Mouse (Mus musculus): Measurements from ENCODE around the gene Irgm1. TPM values are rescaled to one million over a fixed set of nuclear protein-coding genes. Genes with fewer than 3 reads are reported as not detected.
"Not testable (repeated sequence)": the region's sequence is repeated elsewhere in the genome, so short reads cannot be mapped to it uniquely, and the experiment has no call there.

Gene Irgm1
- polyA plus RNA-seq, 1 experiment from 2014 or later: 7.6 TPM

DNA sequence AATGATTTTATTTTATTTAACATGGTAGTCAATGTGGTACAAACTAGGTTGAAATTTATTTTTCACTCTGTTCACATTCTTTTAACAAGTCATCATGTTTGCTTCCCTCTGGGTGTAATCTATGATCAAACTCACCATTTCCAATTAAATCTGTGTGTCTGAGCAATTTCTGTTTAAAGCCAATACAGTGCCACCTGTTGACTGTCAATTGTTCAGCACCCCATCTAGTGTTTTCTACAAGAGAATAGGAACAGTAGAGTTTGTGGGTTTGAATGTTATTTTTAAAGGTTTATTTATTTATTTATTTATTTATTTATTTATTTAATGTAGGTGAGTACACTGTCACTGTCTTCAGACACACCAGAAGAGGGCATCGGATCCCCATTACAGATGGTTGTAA lies 5.2 kb upstream of the Irgm1 start:
- Histone ChIP-seq H3K9me3 (ENCODE audit: control insufficient read depth, low read length) (no peaks in the 10 kb centered on the region), H3K36me3 (ENCODE audit: control insufficient read depth, insufficient read depth, low read length) (no peaks in the 10 kb centered on the region), H3K27ac (replicated peaks; ENCODE audit: low read depth, low read length) (no peak overlapping the region), H3K4me2 (ENCODE audit: low read depth, low read length) (no peak overlapping the region), H3K4me1 (ENCODE audit: control insufficient read depth, insufficient read depth, low read length) (0 out of 2 replicates have a peak, but pooled peaks cover 3% of the 10 kb centered on the region), H3K27me3 (replicated peaks; ENCODE audit: control insufficient read depth, insufficient read depth, low read length) (peaks cover 7% of the 10 kb centered on the region), H3K9ac (ENCODE audit: low read depth, low read length) (no peak overlapping the region), H3K4me3 (ENCODE audit: low read depth, low read length) (no peak overlapping the region)
- no peak for DNase-seq (ENCODE audit: low spot score)
- no peak for ATAC-seq (ENCODE audit: low read depth)
- 84% methylated on average over 1 of the region's 1 CpGs for WGBS

DNA sequence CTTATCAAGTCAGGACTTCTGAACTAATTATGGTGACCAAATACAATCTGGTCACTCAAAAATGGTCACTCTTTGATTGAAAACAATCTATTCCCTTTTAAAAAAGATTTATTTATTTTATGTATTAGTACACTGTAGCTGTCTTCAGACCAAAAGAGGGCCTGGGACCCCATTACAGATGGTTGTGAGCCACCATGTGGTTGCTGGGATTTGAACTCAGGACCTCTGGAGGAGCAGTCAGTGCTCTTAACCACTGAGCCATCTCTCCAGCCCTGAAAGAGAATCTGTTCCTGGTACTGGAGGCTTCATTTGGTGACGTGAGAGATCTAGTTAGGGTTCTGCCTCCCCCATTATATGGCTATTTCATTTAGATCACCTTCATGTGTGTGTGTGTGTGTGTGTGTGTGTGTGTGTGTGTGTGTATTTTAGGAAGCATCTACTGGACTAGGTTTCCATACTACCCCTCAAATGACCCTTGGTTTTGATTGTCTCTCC lies 3.9 kb upstream of the Irgm1 start:
- H3K36me3 ChIP-seq (ENCODE audit: control insufficient read depth, insufficient read depth, low read length); H3K4me2 ChIP-seq (ENCODE audit: low read depth, low read length); H3K27me3 ChIP-seq (replicated peaks; ENCODE audit: control insufficient read depth, insufficient read depth, low read length); H3K9ac ChIP-seq (ENCODE audit: low read depth, low read length); H3K27ac ChIP-seq (replicated peaks; ENCODE audit: low read depth, low read length); H3K4me1 ChIP-seq (ENCODE audit: control insufficient read depth, insufficient read depth, low read length); H3K4me3 ChIP-seq (ENCODE audit: low read depth, low read length); H3K9me3 ChIP-seq (ENCODE audit: control insufficient read depth, low read length); DNase-seq (ENCODE audit: low spot score); ATAC-seq (ENCODE audit: low read depth): not testable (repeated sequence)
- WGBS: 80% methylated on average over 1 of the region's 1 CpGs

DNA sequence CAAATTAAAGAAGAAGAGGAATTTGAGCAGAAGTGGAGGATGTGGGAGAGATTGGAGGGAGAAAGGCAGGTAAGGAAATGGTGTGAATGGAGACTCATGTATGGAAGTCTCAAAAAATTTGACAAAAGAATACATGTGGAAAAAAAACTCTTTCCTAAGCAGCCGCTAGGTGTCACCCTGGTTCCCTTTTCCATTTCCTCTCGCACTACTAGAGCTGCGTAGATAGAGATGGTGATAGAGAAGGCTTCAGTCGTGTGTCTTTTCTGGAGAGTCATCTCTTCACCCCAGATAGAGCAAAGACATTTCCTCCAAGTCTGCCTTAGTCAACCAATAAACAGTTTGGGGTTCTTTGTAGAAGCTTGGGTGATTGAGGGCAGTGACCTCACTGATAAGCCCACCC lies 3.0 kb upstream of the Irgm1 start:
- Histone ChIP-seq H3K36me3 (ENCODE audit: control insufficient read depth, insufficient read depth, low read length) (no peaks in the 10 kb centered on the region), H3K4me3 (ENCODE audit: low read depth, low read length) (no peak overlapping the region), H3K4me2 (ENCODE audit: low read depth, low read length) (no peak overlapping the region), H3K27me3 (replicated peaks; ENCODE audit: control insufficient read depth, insufficient read depth, low read length) (peaks cover 7% of the 10 kb centered on the region), H3K4me1 (ENCODE audit: control insufficient read depth, insufficient read depth, low read length) (0 out of 2 replicates have a peak, but pooled peaks cover 5% of the 10 kb centered on the region), H3K9ac (ENCODE audit: low read depth, low read length) (no peak overlapping the region), H3K27ac (replicated peaks; ENCODE audit: low read depth, low read length) (no peak overlapping the region), H3K9me3 (ENCODE audit: control insufficient read depth, low read length) (no peaks in the 10 kb centered on the region)
- ATAC-seq (ENCODE audit: low read depth) (peak; percentile 32; the same call in 1 of the 2 replicates), DNase-seq (ENCODE audit: low spot score) (peak; percentile 53)
- 0% methylated on average over 4 of the region's 4 CpGs for WGBS

DNA sequence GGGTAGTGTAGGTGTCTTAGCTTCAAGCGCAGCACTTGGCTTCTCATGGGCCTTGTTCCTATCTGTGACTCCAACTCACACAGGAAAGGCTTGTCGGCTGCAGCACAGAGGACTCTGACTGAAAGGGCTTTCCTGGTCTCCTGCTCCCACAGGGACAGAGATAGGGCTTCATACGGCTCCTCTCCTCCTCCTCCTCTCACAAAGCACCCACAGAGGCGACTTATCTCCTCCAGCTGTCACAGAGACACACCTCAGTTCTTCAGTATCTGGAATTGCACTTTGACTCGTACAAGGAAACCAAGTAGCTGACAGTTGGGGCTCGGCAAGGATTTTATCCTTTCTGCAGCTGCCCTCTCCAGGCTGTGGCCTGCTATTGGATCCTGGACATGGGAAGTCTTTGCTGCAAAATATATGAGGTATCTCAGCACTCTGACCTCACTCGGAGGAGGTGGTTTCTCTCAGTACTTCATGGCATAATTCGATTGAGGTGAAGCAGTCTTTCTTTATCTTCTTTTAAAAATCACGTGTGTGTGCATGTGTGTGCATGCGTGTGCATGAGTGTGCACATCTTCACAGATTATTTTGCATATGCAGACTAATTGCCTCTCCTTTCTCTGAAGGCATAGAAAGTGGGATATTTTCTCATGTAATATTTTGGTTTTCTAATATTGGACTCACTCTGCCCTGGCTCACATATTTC lies 2.3 kb upstream of the Irgm1 start:
- peaks cover 7% of the 10 kb centered on the region for H3K27me3 ChIP-seq (replicated peaks; ENCODE audit: control insufficient read depth, insufficient read depth, low read length)
- H3K27ac ChIP-seq (replicated peaks; ENCODE audit: low read depth, low read length): no peak overlapping the region
- WGBS: 67% methylated on average over 10 of the region's 10 CpGs
- DNase-seq (ENCODE audit: low spot score) (no peak), ATAC-seq (ENCODE audit: low read depth) (no peak)
- H3K4me1 ChIP-seq (ENCODE audit: control insufficient read depth, insufficient read depth, low read length): 0 out of 2 replicates have a peak, but pooled peaks cover 5% of the 10 kb centered on the region
- no peak overlapping the region for H3K4me3 ChIP-seq (ENCODE audit: low read depth, low read length)
- no peaks in the 10 kb centered on the region for H3K9me3 ChIP-seq (ENCODE audit: control insufficient read depth, low read length)
- H3K4me2 ChIP-seq (ENCODE audit: low read depth, low read length): no peak overlapping the region
- H3K36me3 ChIP-seq (ENCODE audit: control insufficient read depth, insufficient read depth, low read length): no peaks in the 10 kb centered on the region
- no peak overlapping the region for H3K9ac ChIP-seq (ENCODE audit: low read depth, low read length)

DNA sequence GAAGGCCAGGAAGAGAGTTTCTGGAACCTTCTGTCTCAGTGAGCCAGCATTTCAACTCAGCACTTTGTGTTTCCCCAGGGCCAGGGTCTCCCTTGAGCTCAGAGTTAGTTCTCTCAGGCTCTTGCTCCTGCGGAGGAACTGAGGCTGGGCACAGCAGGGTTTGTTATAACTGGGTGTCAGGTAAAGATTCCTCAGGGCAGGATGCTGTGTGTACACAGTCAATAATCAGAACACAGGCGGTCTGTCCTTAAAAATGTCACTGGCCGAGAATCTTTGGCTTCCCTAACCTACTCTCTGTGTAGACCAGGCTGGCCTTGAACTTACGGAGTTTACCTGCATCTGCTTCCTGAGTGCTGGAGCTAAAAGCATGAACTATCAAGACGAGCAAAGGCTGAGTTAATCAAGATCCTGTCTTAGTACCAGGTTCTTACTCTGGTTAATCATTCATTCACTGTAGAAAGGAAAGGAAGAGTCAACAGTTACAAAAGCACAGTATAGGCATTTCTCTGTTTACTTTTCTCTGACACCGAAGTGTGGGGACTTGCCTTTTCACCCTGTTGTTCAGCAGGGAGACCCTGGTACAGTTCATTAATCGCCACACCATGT lies 1.3 kb upstream of the Irgm1 start:
- ATAC-seq (ENCODE audit: low read depth) (no peak), DNase-seq (ENCODE audit: low spot score) (no peak)
- Histone ChIP-seq H3K4me1 (ENCODE audit: control insufficient read depth, insufficient read depth, low read length) (0 out of 2 replicates have a peak, but pooled peaks cover 5% of the 10 kb centered on the region), H3K9me3 (ENCODE audit: control insufficient read depth, low read length) (no peaks in the 10 kb centered on the region), H3K36me3 (ENCODE audit: control insufficient read depth, insufficient read depth, low read length) (no peaks in the 10 kb centered on the region), H3K27me3 (replicated peaks; ENCODE audit: control insufficient read depth, insufficient read depth, low read length) (peaks cover 7% of the 10 kb centered on the region), H3K9ac (ENCODE audit: low read depth, low read length) (peak overlapping the region; percentile 57; the same call in 1 of the 2 replicates), H3K4me3 (ENCODE audit: low read depth, low read length) (no peak overlapping the region), H3K4me2 (ENCODE audit: low read depth, low read length) (no peak overlapping the region), H3K27ac (replicated peaks; ENCODE audit: low read depth, low read length) (no peak overlapping the region)
- WGBS: 80% methylated on average over 7 of the region's 7 CpGs

DNA sequence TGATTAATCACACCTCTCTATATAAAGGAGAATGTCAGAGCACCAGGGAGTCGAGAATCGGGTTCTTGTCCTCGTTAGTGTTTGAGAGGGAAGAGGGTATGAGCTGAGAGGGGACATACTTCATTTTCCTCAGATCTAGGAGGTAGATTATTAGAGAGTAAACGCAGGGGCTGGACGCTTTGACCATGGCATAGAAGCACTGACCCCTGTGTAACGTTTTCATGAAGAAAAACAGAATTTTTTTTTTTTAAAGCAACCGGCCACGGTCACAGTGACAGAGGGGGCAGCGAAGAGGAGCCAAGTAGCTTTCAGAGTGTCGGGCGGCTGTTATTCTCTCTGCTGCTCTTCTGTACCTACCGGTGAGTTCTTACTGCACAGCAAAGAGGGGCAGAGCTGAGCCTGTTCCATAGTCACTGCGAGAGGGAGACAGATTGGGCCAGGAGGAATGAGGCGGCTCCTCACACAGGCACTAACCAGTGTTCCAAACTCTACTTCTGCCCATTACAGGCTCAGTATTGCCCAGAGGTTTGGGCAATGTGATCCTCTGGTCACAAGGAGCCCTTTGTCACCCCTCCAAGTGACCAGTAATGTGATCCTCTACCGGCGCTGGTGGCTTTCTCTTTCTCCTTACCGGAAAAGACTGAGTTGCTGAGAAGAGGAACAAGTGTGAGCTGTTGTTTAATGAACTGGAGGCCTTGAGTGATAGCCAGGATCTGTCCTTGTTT lies 496 bp upstream of the Irgm1 start:
- Histone ChIP-seq H3K4me1 (ENCODE audit: control insufficient read depth, insufficient read depth, low read length) (0 out of 2 replicates have a peak, but pooled peaks cover 5% of the 10 kb centered on the region), H3K9me3 (ENCODE audit: control insufficient read depth, low read length) (no peaks in the 10 kb centered on the region), H3K36me3 (ENCODE audit: control insufficient read depth, insufficient read depth, low read length) (no peaks in the 10 kb centered on the region), H3K27me3 (replicated peaks; ENCODE audit: control insufficient read depth, insufficient read depth, low read length) (peaks cover 7% of the 10 kb centered on the region), H3K4me2 (ENCODE audit: low read depth, low read length) (peak overlapping the region; percentile 79), H3K9ac (ENCODE audit: low read depth, low read length) (peak overlapping the region; percentile 57), H3K27ac (replicated peaks; ENCODE audit: low read depth, low read length) (peak overlapping the region; percentile 40; the same call in 1 of the 2 replicates), H3K4me3 (ENCODE audit: low read depth, low read length) (peak overlapping the region; percentile 53)
- no peak for DNase-seq (ENCODE audit: low spot score)
- peak; percentile 38; the same call in 1 of the 2 replicates for ATAC-seq (ENCODE audit: low read depth)
- WGBS: 9% methylated on average over 17 of the region's 17 CpGs

DNA sequence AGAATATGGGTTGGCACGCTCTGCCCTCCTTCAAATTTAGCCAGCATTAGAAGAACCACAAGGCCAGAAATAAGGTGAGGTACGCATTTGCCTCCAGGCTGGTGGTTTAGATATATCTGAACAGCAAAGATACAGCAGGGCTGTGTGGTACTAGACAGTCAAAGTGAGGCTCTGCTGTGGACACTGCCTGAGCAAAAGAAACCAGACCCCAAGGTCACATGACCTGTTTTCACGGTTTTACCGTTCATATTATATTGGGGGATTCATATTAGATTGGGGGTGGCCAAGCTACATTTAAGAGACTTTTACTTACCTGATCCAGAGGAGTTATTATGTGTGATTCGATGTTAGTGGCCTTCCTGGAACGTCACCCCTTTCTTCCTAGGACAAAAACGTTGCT lies 702 bp downstream of the Irgm1 start:
- 0 out of 2 replicates have a peak overlapping the region, but pooled peaks have one; percentile 40 for H3K27ac ChIP-seq (replicated peaks; ENCODE audit: low read depth, low read length)
- no peaks in the 10 kb centered on the region for H3K9me3 ChIP-seq (ENCODE audit: control insufficient read depth, low read length)
- ATAC-seq (ENCODE audit: low read depth): no peak
- peak overlapping the region; percentile 57 for H3K9ac ChIP-seq (ENCODE audit: low read depth, low read length)
- H3K4me1 ChIP-seq (ENCODE audit: control insufficient read depth, insufficient read depth, low read length): 0 out of 2 replicates have a peak, but pooled peaks cover 5% of the 10 kb centered on the region
- no peaks in the 10 kb centered on the region for H3K36me3 ChIP-seq (ENCODE audit: control insufficient read depth, insufficient read depth, low read length)
- H3K4me3 ChIP-seq (ENCODE audit: low read depth, low read length): peak overlapping the region; percentile 53
- H3K27me3 ChIP-seq (replicated peaks; ENCODE audit: control insufficient read depth, insufficient read depth, low read length): peaks cover 7% of the 10 kb centered on the region
- peak overlapping the region; percentile 79 for H3K4me2 ChIP-seq (ENCODE audit: low read depth, low read length)
- 33% methylated on average over 7 of the region's 7 CpGs for WGBS
- DNase-seq (ENCODE audit: low spot score): no peak

DNA sequence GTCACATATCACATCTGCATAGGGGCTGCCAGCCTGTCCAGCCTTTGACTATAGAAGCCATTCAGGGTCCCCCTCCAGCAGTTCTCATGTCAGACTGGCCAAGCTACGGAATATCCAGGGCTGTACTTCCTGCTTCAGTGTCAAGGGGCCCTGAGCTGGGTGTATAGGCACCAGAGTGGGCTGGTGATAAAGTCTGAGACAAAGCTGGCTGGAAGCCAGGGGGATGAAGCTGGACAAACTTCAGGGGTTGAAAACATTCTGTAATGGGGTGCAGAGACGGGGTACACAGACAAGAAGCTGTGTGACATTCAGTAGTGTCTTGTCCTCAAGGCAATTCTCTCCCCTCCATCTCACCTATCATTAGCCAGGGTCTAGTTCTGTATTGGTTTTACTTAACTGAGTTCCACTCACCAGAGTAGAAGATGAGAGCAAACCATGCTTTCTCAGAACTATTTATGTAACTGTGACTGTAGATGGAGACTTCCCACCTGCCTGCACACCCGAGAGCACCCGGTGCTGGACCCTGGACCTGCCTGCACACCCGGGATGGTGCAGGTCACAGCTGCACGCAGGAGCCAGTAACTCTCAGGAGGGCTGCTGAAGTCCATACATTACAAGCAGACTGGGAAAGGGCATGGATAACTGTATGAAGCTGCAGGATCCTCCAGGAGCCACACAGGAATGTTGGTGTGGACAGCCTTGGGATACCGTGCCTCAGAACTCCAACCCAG lies 1.9 kb downstream of the Irgm1 start:
- H3K4me2 ChIP-seq (ENCODE audit: low read depth, low read length): peak overlapping the region; percentile 79
- ATAC-seq (ENCODE audit: low read depth) (no peak), DNase-seq (ENCODE audit: low spot score) (no peak)
- H3K4me1 ChIP-seq (ENCODE audit: control insufficient read depth, insufficient read depth, low read length): 0 out of 2 replicates have a peak, but pooled peaks cover 5% of the 10 kb centered on the region
- H3K36me3 ChIP-seq (ENCODE audit: control insufficient read depth, insufficient read depth, low read length): no peaks in the 10 kb centered on the region
- H3K9ac ChIP-seq (ENCODE audit: low read depth, low read length): no peak overlapping the region
- H3K27ac ChIP-seq (replicated peaks; ENCODE audit: low read depth, low read length): no peak overlapping the region
- no peaks in the 10 kb centered on the region for H3K9me3 ChIP-seq (ENCODE audit: control insufficient read depth, low read length)
- no peak overlapping the region for H3K4me3 ChIP-seq (ENCODE audit: low read depth, low read length)
- 61% methylated on average over 7 of the region's 7 CpGs for WGBS
- H3K27me3 ChIP-seq (replicated peaks; ENCODE audit: control insufficient read depth, insufficient read depth, low read length): peaks cover 3% of the 10 kb centered on the region; the same call in 1 of the 2 replicates

Measured in embryonic facial prominence, embryonic 14.5 days (tissue).